Mouse (Mus musculus) MEL (cell line): ENCODE data around the gene Adgrg6. TPM values are rescaled to one million over a fixed set of nuclear protein-coding genes. Genes with fewer than 3 reads are reported as not detected.

Experiments used
- DNase-seq: peaks from one replicate; pipeline ENCODE4 v3.0.0; 2011; ENCODE audit warnings: low read depth, low spot score
- H3K27ac ChIP-seq: 2 replicates; pipeline ENCODE4 v1.5.1; 2012; ENCODE audit warnings: low read depth, mild to moderate bottlenecking, control low read depth, low read length, moderate library complexity; ENCODE audit not compliant: control insufficient read depth
- H3K27me3 ChIP-seq, 2 experiments: fragments of 150-350 bp in 1 of 2; sonication (generic) in 1 of 2; 2 replicates each; pipeline ENCODE4 v1.6.1; 2012; ENCODE audit warnings: low read length in 2 of 2, mild to moderate bottlenecking in 2 of 2, improper control_type of control experiment in 1 of 2, moderate library complexity in 1 of 2; ENCODE audit not compliant: insufficient read depth in 2 of 2, control insufficient read depth in 1 of 2
- H3K36me3 ChIP-seq, 2 experiments: 2 replicates each; pipeline ENCODE4 v1.6.1; 2012 to 2014; ENCODE audit warnings: low read length in 2 of 2, improper control_type of control experiment in 1 of 2, inconsistent platforms in 1 of 2, mild to moderate bottlenecking in 1 of 2; ENCODE audit not compliant: insufficient read depth in 2 of 2, control insufficient read depth in 1 of 2
- H3K4me1 ChIP-seq, 2 experiments: fragments of 150-350 bp in 1 of 2; sonication (generic) in 1 of 2; 2 replicates each; pipeline ENCODE4 v1.6.1; 2012; ENCODE audit warnings: low read length in 2 of 2, improper control_type of control experiment in 1 of 2, mild to moderate bottlenecking in 1 of 2; ENCODE audit not compliant: insufficient read depth in 2 of 2, control insufficient read depth in 1 of 2
- H3K4me3 ChIP-seq, 2 experiments: fragments of 150-350 bp in 1 of 2; sonication (generic) in 1 of 2; 2 replicates each; pipeline ENCODE4 v1.5.1; 2012; ENCODE audit warnings: low read depth in 2 of 2, low read length in 2 of 2, mild to moderate bottlenecking in 2 of 2, moderate library complexity in 2 of 2, control low read depth in 1 of 2, improper control_type of control experiment in 1 of 2; ENCODE audit not compliant: control insufficient read depth in 1 of 2, insufficient read depth in 1 of 2
- H3K79me2 ChIP-seq: 2 replicates; pipeline ENCODE4 v1.6.1; 2012; ENCODE audit warnings: mild to moderate bottlenecking, low read length, moderate library complexity; ENCODE audit not compliant: control insufficient read depth, poor library complexity, insufficient read depth
- H3K9ac ChIP-seq: 2 replicates; pipeline ENCODE4 v1.6.1; 2012; ENCODE audit warnings: low read depth, mild to moderate bottlenecking, control low read depth, low read length, moderate library complexity; ENCODE audit not compliant: control insufficient read depth, poor library complexity, severe bottlenecking
- H3K9me3 ChIP-seq: fragments of 150-350 bp; sonication (generic); replicated peaks from 2 replicates; pipeline ENCODE4 v1.6.1; 2012; ENCODE audit warnings: mild to moderate bottlenecking, low read length, improper control_type of control experiment, moderate library complexity; ENCODE audit not compliant: insufficient read depth
- CHD2 ChIP-seq: IDR thresholded peaks from 2 replicates; pipeline ENCODE4 v1.6.1; 2011; ENCODE audit warnings: low read length, improper control_type of control experiment
- CTCF ChIP-seq, 3 experiments: IDR thresholded peaks in 2 of 3; conservative IDR thresholded peaks in 1 of 3; 2 replicates each; pipeline ENCODE4 v1.5.1; 2011 to 2012; ENCODE audit warnings: low read length in 3 of 3, low read depth in 2 of 3, mild to moderate bottlenecking in 2 of 3, improper control_type of control experiment in 1 of 3, inconsistent platforms in 1 of 3, mixed read lengths in 1 of 3, moderate library complexity in 1 of 3; ENCODE audit not compliant: control insufficient read depth in 1 of 3, insufficient read depth in 1 of 3, poor library complexity in 1 of 3, severe bottlenecking in 1 of 3
- E2F4 ChIP-seq: IDR thresholded peaks from 2 replicates; pipeline ENCODE4 v1.6.1; 2011; ENCODE audit warnings: low read depth, low read length, improper control_type of control experiment, borderline replicate concordance
- ELF1 ChIP-seq: IDR thresholded peaks from 2 replicates; pipeline ENCODE4 v1.6.1; 2014; ENCODE audit warnings: low read depth, mild to moderate bottlenecking, inconsistent platforms, low read length, improper control_type of control experiment, moderate library complexity
- GATA1 ChIP-seq: IDR thresholded peaks from 2 replicates; pipeline ENCODE4 v1.6.1; 2011; ENCODE audit warnings: low read depth, low read length, improper control_type of control experiment
- JUND ChIP-seq: IDR thresholded peaks from 2 replicates; pipeline ENCODE4 v1.6.1; 2011; ENCODE audit warnings: low read depth, mild to moderate bottlenecking, improper control_type of control experiment, low read length
- MAFK ChIP-seq: IDR thresholded peaks from 2 replicates; pipeline ENCODE4 v1.6.1; 2011; ENCODE audit warnings: low read depth, mild to moderate bottlenecking, low read length, improper control_type of control experiment, borderline replicate concordance
- MAX ChIP-seq: IDR thresholded peaks from 2 replicates; pipeline ENCODE4 v1.6.1; 2011; ENCODE audit warnings: low read length, improper control_type of control experiment
- MAZ ChIP-seq: IDR thresholded peaks from 2 replicates; pipeline ENCODE4 v1.6.1; 2012; ENCODE audit warnings: low read depth, mild to moderate bottlenecking, inconsistent platforms, low read length, improper control_type of control experiment
- MYB ChIP-seq: IDR thresholded peaks from 2 replicates; pipeline ENCODE4 v1.6.1; 2011; ENCODE audit warnings: mild to moderate bottlenecking, low read depth, low read length, improper control_type of control experiment
- NELFE ChIP-seq: IDR thresholded peaks from 2 replicates; pipeline ENCODE4 v1.6.1; 2011; ENCODE audit warnings: low read depth, low read length, improper control_type of control experiment
- POLR2AphosphoS2 ChIP-seq: IDR thresholded peaks from 2 replicates; pipeline ENCODE4 v1.6.1; 2011; ENCODE audit warnings: low read length, improper control_type of control experiment
- RCOR1 ChIP-seq: IDR thresholded peaks from 2 replicates; pipeline ENCODE4 v1.6.1; 2012; ENCODE audit warnings: low read depth, mild to moderate bottlenecking, inconsistent platforms, low read length, improper control_type of control experiment
- SIN3A ChIP-seq: IDR thresholded peaks from 2 replicates; pipeline ENCODE4 v1.6.1; 2012; ENCODE audit warnings: low read length, improper control_type of control experiment, inconsistent platforms
- SMC3 ChIP-seq: IDR thresholded peaks from 2 replicates; pipeline ENCODE4 v1.6.1; 2011; ENCODE audit warnings: low read depth, low read length, improper control_type of control experiment
- TAL1 ChIP-seq: IDR thresholded peaks from 2 replicates; pipeline ENCODE4 v1.6.1; 2012; ENCODE audit warnings: mild to moderate bottlenecking, inconsistent platforms, low read length, moderate library complexity, mixed read lengths
- TBP ChIP-seq: IDR thresholded peaks from 2 replicates; pipeline ENCODE4 v1.8.0; 2011; ENCODE audit warnings: low read depth, low read length, improper control_type of control experiment
- UBTF ChIP-seq: IDR thresholded peaks from 2 replicates; pipeline ENCODE4 v1.6.1; 2012; ENCODE audit warnings: low read depth, mild to moderate bottlenecking, inconsistent platforms, low read length, improper control_type of control experiment, moderate library complexity, borderline replicate concordance; ENCODE audit not compliant: insufficient read depth
- ZC3H11A ChIP-seq: IDR thresholded peaks from 2 replicates; pipeline ENCODE4 v1.6.1; 2012; ENCODE audit warnings: low read depth, mild to moderate bottlenecking, inconsistent platforms, low read length, improper control_type of control experiment
- ZMIZ1 ChIP-seq: IDR thresholded peaks from 2 replicates; pipeline ENCODE4 v1.6.1; 2012; ENCODE audit warnings: low read depth, mild to moderate bottlenecking, inconsistent platforms, low read length, improper control_type of control experiment, moderate library complexity
- ZNF384 ChIP-seq: IDR thresholded peaks from 2 replicates; pipeline ENCODE4 v1.6.1; 2012; ENCODE audit warnings: low read depth, mild to moderate bottlenecking, inconsistent platforms, low read length, improper control_type of control experiment
- polyA plus RNA-seq, 2 experiments: library from polyadenylated mRNA; stranded (reverse) in 1 of 2; unstranded in 1 of 2; fragments of >175 nt in 1 of 2; fragments of >200 nt in 1 of 2; gene quantifications; 2 replicates each; pipeline versions ENCODE4 v1.2.1 to v1.2.4; 2012; ENCODE audit warnings: low replicate concordance in 2 of 2, low read depth in 1 of 2; ENCODE audit not compliant: insufficient read length in 2 of 2, insufficient read depth in 1 of 2, missing spikeins in 1 of 2
- total RNA-seq: library from RNA; depleted of rRNA; stranded (reverse); fragments of 300-350 nt; gene quantifications from 2 replicates; pipeline ENCODE4 v1.2.3, GENCODE M21; 2012

The Adgrg6 gene
- total and polyA plus RNA-seq, 3 experiments = not detected

DNA sequence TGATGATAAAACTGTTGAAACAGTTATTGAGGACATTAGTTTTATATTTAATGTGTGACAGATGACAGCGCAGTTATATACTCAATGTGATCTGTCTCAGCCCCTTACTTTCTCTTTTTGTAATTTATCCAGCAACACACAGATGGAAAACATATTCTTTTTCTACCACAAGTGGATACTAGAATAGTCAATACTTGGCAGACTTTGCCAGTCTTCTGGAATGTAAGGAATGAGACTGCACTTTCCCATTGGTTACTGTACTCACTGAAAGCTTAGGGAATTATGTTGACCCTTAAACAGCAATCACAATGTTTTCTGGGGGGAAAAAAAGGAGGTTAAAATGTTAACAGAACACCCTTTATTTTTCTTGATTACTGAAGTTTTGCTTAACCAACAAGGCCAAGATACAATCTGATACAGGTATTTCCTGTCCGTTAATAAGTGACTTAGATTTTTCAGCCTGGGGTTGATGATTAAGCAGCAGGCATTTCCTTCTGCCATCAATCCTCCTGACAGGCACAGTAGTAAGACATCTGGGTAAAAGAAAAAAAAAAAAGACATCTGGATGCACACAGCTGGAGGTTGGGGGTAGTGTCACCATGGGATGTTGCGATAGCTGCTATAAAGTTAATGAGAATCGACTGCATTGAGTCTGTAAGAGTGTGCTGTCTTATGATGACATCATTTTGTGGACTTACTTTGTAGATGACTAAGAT lies 81.5 kb downstream of the Adgrg6 start:
- no peak for DNase-seq
- Histone ChIP-seq H3K27me3 (no peaks in the 10 kb centered on the region), H3K36me3 (no peaks in the 10 kb centered on the region), H3K9me3 (no peaks in the 10 kb centered on the region), H3K9ac (no peak overlapping the region), H3K4me3 (no peak overlapping the region), H3K4me1 (no peaks in the 10 kb centered on the region), H3K79me2 (no peaks in the 10 kb centered on the region), H3K27ac (no peak overlapping the region)
- TF ChIP-seq RCOR1 (no peak), NELFE (no peak), TAL1 (no peak), MYB (no peak), ELF1 (no peak), MAZ (no peak), POLR2AphosphoS2 (no peak), TBP (no peak), SIN3A (no peak), UBTF (no peak), ZNF384 (no peak), E2F4 (no peak), CHD2 (no peak), SMC3 (no peak), MAX (no peak), MAFK (no peak), JUND (no peak)

DNA sequence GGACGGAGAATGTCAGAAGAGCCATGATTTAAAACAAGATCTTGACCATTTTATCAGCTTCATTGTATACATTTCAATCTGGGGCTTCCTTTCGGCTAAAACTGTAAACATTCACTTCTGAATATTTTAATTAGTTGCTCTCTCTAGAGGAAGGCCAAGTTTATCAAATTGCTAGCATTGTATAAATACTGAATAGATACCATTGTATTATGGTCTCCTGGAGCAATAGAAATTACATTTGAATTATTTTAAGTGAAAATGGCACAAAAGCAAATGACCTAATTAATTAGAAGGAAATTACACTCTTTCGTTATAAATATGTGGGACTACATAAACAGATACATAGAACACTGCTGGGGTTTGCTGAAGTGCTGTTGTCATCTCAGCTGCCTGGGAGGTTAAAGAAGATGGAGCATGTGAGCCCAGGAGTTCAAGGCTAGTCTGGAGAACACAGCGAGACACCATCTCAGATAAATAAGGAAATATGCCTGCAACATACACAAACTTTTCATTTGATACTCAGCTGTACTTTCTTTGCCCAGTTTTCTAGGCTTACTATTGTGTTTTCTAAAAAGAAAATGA lies 84.4 kb downstream of the Adgrg6 start:
- H3K36me3 ChIP-seq = no peaks in the 10 kb centered on the region
- no peak for DNase-seq
- H3K27me3 ChIP-seq = peaks cover 0 to 2% of the 10 kb centered on the region in 2 experiments; a peak in 1 of 4 replicates
- no peaks in the 10 kb centered on the region for H3K4me1 ChIP-seq
- H3K4me3 ChIP-seq = no peak overlapping the region
- no peak for TF ChIP-seq ZMIZ1
- no peak for TF ChIP-seq CTCF (IDR thresholded peaks at IDR 0.05 in 2 of 3, conservative IDR thresholded peaks at IDR 0.05 in 1 of 3; ENCODE audit: control insufficient read depth in 1 of 3, insufficient read depth in 1 of 3, low read depth in 2 of 3, low read length in 3 of 3, poor library complexity in 1 of 3, severe bottlenecking in 1 of 3)
- no peak for TF ChIP-seq ZC3H11A
- no peak for TF ChIP-seq GATA1
- no peak overlapping the region for H3K9ac ChIP-seq
- H3K79me2 ChIP-seq = no peaks in the 10 kb centered on the region
- no peak overlapping the region for H3K27ac ChIP-seq
- H3K9me3 ChIP-seq = no peaks in the 10 kb centered on the region
